Mouse (Mus musculus): Measurements from ENCODE around the gene Lrp5. TPM values are rescaled to one million over a fixed set of nuclear protein-coding genes. Genes with fewer than 3 reads are reported as not detected.

Gene Lrp5
- polyA plus RNA-seq, 1 experiment from 2014 or later = 10.1 TPM

- no peak overlapping the region; the same call in 1 of the 2 replicates for H3K27ac ChIP-seq (replicated peaks; ENCODE audit: low read depth, low read length)
- WGBS = 33% methylated on average over 19 of the region's 19 CpGs
These were observed 32.4 kb upstream of the Lrp5 start for GRCm38 (mm10) chr19:3718481-3719361.

GRCm38 (mm10) chr19:3714381-3714780 lies 28.0 kb upstream of the Lrp5 start:
- Histone ChIP-seq H3K9me3 (ENCODE audit: control insufficient read depth, low read length) (no peaks in the 10 kb centered on the region), H3K4me1 (ENCODE audit: control insufficient read depth, insufficient read depth, low read length) (peaks cover 6% of the 10 kb centered on the region), H3K4me3 (ENCODE audit: low read depth, low read length) (no peak overlapping the region), H3K9ac (ENCODE audit: low read depth, low read length) (no peak overlapping the region), H3K27ac (replicated peaks; ENCODE audit: low read depth, low read length) (no peak overlapping the region), H3K4me2 (ENCODE audit: low read depth, low read length) (no peak overlapping the region), H3K36me3 (ENCODE audit: control insufficient read depth, insufficient read depth, low read length) (peaks cover 37% of the 10 kb centered on the region), H3K27me3 (replicated peaks; ENCODE audit: control insufficient read depth, insufficient read depth, low read length) (no peaks in the 10 kb centered on the region)
- DNase-seq (ENCODE audit: low spot score) (no peak), ATAC-seq (ENCODE audit: low read depth) (no peak)
- WGBS = 97% methylated on average over 6 of the region's 6 CpGs

More at GRCm38 (mm10) chr19:3718481-3719361, 32.4 kb upstream of the Lrp5 start:
- ATAC-seq (ENCODE audit: low read depth) = peak; percentile 87
- Histone ChIP-seq H3K4me1 (ENCODE audit: control insufficient read depth, insufficient read depth, low read length) (no peaks in the 10 kb centered on the region), H3K27me3 (replicated peaks; ENCODE audit: control insufficient read depth, insufficient read depth, low read length) (no peaks in the 10 kb centered on the region), H3K9ac (ENCODE audit: low read depth, low read length) (peak overlapping the region; percentile 62), H3K9me3 (ENCODE audit: control insufficient read depth, low read length) (0 out of 2 replicates have a peak, but pooled peaks cover under 1% of the 10 kb centered on the region), H3K36me3 (ENCODE audit: control insufficient read depth, insufficient read depth, low read length) (peaks cover 37% of the 10 kb centered on the region), H3K4me2 (ENCODE audit: low read depth, low read length) (peak overlapping the region; percentile 95), H3K4me3 (ENCODE audit: low read depth, low read length) (peak overlapping the region; percentile 46)
- peak; percentile 81 for DNase-seq (ENCODE audit: low spot score)

GRCm38 (mm10) chr19:3710436-3710835 lies 24.1 kb upstream of the Lrp5 start:
- Histone ChIP-seq H3K9ac (ENCODE audit: low read depth, low read length) (no peak overlapping the region), H3K27ac (replicated peaks; ENCODE audit: low read depth, low read length) (no peak overlapping the region), H3K4me3 (ENCODE audit: low read depth, low read length) (no peak overlapping the region), H3K9me3 (ENCODE audit: control insufficient read depth, low read length) (no peaks in the 10 kb centered on the region), H3K36me3 (ENCODE audit: control insufficient read depth, insufficient read depth, low read length) (peaks cover 13% of the 10 kb centered on the region; the same call in 1 of the 2 replicates), H3K4me2 (ENCODE audit: low read depth, low read length) (no peak overlapping the region), H3K27me3 (replicated peaks; ENCODE audit: control insufficient read depth, insufficient read depth, low read length) (no peaks in the 10 kb centered on the region), H3K4me1 (ENCODE audit: control insufficient read depth, insufficient read depth, low read length) (peaks cover 15% of the 10 kb centered on the region)
- ATAC-seq (ENCODE audit: low read depth) (no peak), DNase-seq (ENCODE audit: low spot score) (no peak)
- 92% methylated on average over 2 of the region's 2 CpGs for WGBS

- peaks cover 15% of the 10 kb centered on the region for H3K4me1 ChIP-seq (ENCODE audit: control insufficient read depth, insufficient read depth, low read length)
- no peaks in the 10 kb centered on the region for H3K9me3 ChIP-seq (ENCODE audit: control insufficient read depth, low read length)
- WGBS = 42% methylated on average over 10 of the region's 10 CpGs
- peak overlapping the region; percentile 90 for H3K4me3 ChIP-seq (ENCODE audit: low read depth, low read length)
- 0 out of 2 replicates have a peak, but pooled peaks cover 2% of the 10 kb centered on the region for H3K36me3 ChIP-seq (ENCODE audit: control insufficient read depth, insufficient read depth, low read length)
- H3K4me2 ChIP-seq (ENCODE audit: low read depth, low read length) = peak overlapping the region; percentile 71
- DNase-seq (ENCODE audit: low spot score) = no peak
- ATAC-seq (ENCODE audit: low read depth) = no peak
- no peaks in the 10 kb centered on the region for H3K27me3 ChIP-seq (replicated peaks; ENCODE audit: control insufficient read depth, insufficient read depth, low read length)
- H3K27ac ChIP-seq (replicated peaks; ENCODE audit: low read depth, low read length) = 0 out of 2 replicates have a peak overlapping the region, but pooled peaks have one; percentile 94
- peak overlapping the region; percentile 81 for H3K9ac ChIP-seq (ENCODE audit: low read depth, low read length)
These were observed 22.8 kb upstream of the Lrp5 start for GRCm38 (mm10) chr19:3709013-3709787.

GRCm38 (mm10) chr19:3708078-3709012 lies 22.0 kb upstream of the Lrp5 start, which contains the start of gene 1810055G02Rik:
Gene 1810055G02Rik, plus strand, starts transcription at chr19:3708293.
- H3K4me2 ChIP-seq (ENCODE audit: low read depth, low read length) = peak within 1 kb of the TSS; percentile 71
- peak within 1 kb of the TSS; percentile 90 for H3K4me3 ChIP-seq (ENCODE audit: low read depth, low read length)
- H3K27ac ChIP-seq (replicated peaks; ENCODE audit: low read depth, low read length) = peak within 1 kb of the TSS; percentile 94
- H3K9me3 ChIP-seq (ENCODE audit: control insufficient read depth, low read length) = no peaks in the 10 kb centered on the region
- WGBS = 1% methylated on average over 61 of the region's 61 CpGs
- ATAC-seq (ENCODE audit: low read depth) = peak; percentile 97
- H3K4me1 ChIP-seq (ENCODE audit: control insufficient read depth, insufficient read depth, low read length) = peaks cover 15% of the 10 kb centered on the region
- DNase-seq (ENCODE audit: low spot score) = peak; percentile 98
- no peaks in the 10 kb centered on the region for H3K36me3 ChIP-seq (ENCODE audit: control insufficient read depth, insufficient read depth, low read length)
- H3K27me3 ChIP-seq (replicated peaks; ENCODE audit: control insufficient read depth, insufficient read depth, low read length) = no peaks in the 10 kb centered on the region
- peak within 1 kb of the TSS; percentile 81 for H3K9ac ChIP-seq (ENCODE audit: low read depth, low read length)

GRCm38 (mm10) chr19:3707553-3707952 lies 21.2 kb upstream of the Lrp5 start:
- peak overlapping the region; percentile 90 for H3K4me3 ChIP-seq (ENCODE audit: low read depth, low read length)
- H3K9me3 ChIP-seq (ENCODE audit: control insufficient read depth, low read length) = no peaks in the 10 kb centered on the region
- no peak for ATAC-seq (ENCODE audit: low read depth)
- H3K27ac ChIP-seq (replicated peaks; ENCODE audit: low read depth, low read length) = peak overlapping the region; percentile 94
- H3K27me3 ChIP-seq (replicated peaks; ENCODE audit: control insufficient read depth, insufficient read depth, low read length) = no peaks in the 10 kb centered on the region
- 29% methylated on average over 10 of the region's 10 CpGs for WGBS
- no peak for DNase-seq (ENCODE audit: low spot score)
- peaks cover 15% of the 10 kb centered on the region for H3K4me1 ChIP-seq (ENCODE audit: control insufficient read depth, insufficient read depth, low read length)
- no peaks in the 10 kb centered on the region for H3K36me3 ChIP-seq (ENCODE audit: control insufficient read depth, insufficient read depth, low read length)
- peak overlapping the region; percentile 71 for H3K4me2 ChIP-seq (ENCODE audit: low read depth, low read length)
- H3K9ac ChIP-seq (ENCODE audit: low read depth, low read length) = peak overlapping the region; percentile 81

GRCm38 (mm10) chr19:3706258-3706657 lies 19.9 kb upstream of the Lrp5 start:
- Histone ChIP-seq H3K9me3 (ENCODE audit: control insufficient read depth, low read length) (no peaks in the 10 kb centered on the region), H3K36me3 (ENCODE audit: control insufficient read depth, insufficient read depth, low read length) (no peaks in the 10 kb centered on the region), H3K9ac (ENCODE audit: low read depth, low read length) (no peak overlapping the region), H3K4me2 (ENCODE audit: low read depth, low read length) (no peak overlapping the region), H3K27me3 (replicated peaks; ENCODE audit: control insufficient read depth, insufficient read depth, low read length) (no peaks in the 10 kb centered on the region), H3K4me3 (ENCODE audit: low read depth, low read length) (no peak overlapping the region), H3K27ac (replicated peaks; ENCODE audit: low read depth, low read length) (no peak overlapping the region), H3K4me1 (ENCODE audit: control insufficient read depth, insufficient read depth, low read length) (peaks cover 15% of the 10 kb centered on the region)
- DNase-seq (ENCODE audit: low spot score) (peak; percentile 24), ATAC-seq (ENCODE audit: low read depth) (no peak)
- WGBS = 41% methylated on average over 1 of the region's 1 CpGs
